Mouse (Mus musculus): ENCODE results near the gene E030025P04Rik.

Gene E030025P04Rik

DNA sequence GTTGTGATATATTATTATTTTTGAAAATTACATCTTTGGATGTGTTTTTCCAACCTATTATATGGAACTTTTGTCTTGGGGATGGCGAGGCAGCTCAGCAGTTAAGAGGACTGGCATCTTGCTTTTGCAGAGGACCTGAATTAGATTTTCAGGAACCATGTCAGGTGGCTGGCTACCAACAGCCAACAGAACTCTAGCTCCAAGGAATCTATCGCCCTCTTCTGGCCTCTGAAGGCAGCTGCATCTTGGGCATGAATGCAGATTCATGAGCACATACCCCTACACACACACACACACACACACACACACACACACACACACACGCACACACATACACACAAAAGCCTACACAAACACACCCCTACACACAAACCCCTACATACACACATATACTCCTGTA, 19.9 kb downstream of the E030025P04Rik start:
- DNase-seq (ENCODE audit: low read depth, low spot score): no peak
- Histone ChIP-seq H3K27me3 (ENCODE audit: control insufficient read depth, insufficient read depth, low read length, poor library complexity, severe bottlenecking) (no peaks in the 10 kb centered on the region), H3K36me3 (ENCODE audit: control insufficient read depth, insufficient read depth, low read length, poor library complexity, severe bottlenecking) (no peaks in the 10 kb centered on the region)

DNA sequence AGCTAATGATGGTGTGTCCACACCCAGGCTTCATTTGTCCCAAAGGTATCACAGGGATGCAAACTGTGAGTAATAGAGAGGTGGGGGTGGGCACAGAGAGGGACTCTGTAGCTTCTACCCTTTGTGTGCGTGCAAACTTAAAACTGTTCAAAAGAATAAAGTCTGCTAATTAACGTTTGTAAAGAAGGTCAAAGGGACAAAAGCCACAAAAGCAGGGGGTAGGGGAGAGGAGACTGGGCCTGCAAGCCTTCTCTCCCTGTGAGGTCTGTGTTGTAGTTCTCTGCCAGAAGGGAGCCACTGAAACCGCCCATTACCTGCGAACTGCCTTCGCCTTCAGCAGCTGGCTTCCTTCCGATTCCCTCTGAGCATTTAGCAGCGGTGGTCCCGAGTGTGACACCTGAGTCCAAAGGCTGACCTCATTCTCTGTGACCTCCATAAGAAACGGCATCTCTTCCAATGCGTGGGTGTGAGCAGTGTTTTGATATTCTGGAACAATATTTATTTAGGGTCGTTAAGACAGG, 34.3 kb downstream of the E030025P04Rik start:
- DNase-seq (ENCODE audit: low read depth, low spot score): no peak
- no peaks in the 10 kb centered on the region for H3K36me3 ChIP-seq (ENCODE audit: control insufficient read depth, insufficient read depth, low read length, poor library complexity, severe bottlenecking)
- no peaks in the 10 kb centered on the region for H3K27me3 ChIP-seq (ENCODE audit: control insufficient read depth, insufficient read depth, low read length, poor library complexity, severe bottlenecking)

DNA sequence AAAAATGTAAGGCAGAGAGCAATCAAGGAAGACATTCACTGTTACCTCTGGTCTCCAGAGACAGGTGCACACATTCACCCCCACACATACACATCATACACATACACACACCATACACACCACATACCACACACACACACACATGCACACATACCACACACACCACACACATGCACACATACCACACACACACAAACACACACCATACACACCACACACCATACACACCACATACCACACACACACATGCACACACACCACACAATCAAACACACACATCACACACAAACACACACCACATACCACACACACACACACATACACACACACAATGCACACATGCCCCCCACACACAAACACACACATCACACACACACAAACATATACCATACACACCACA, 35.1 kb downstream of the E030025P04Rik start:
- Histone ChIP-seq H3K36me3 (ENCODE audit: control insufficient read depth, insufficient read depth, low read length, poor library complexity, severe bottlenecking) (no peaks in the 10 kb centered on the region), H3K27me3 (ENCODE audit: control insufficient read depth, insufficient read depth, low read length, poor library complexity, severe bottlenecking) (no peaks in the 10 kb centered on the region)
- no peak for DNase-seq (ENCODE audit: low read depth, low spot score)

DNA sequence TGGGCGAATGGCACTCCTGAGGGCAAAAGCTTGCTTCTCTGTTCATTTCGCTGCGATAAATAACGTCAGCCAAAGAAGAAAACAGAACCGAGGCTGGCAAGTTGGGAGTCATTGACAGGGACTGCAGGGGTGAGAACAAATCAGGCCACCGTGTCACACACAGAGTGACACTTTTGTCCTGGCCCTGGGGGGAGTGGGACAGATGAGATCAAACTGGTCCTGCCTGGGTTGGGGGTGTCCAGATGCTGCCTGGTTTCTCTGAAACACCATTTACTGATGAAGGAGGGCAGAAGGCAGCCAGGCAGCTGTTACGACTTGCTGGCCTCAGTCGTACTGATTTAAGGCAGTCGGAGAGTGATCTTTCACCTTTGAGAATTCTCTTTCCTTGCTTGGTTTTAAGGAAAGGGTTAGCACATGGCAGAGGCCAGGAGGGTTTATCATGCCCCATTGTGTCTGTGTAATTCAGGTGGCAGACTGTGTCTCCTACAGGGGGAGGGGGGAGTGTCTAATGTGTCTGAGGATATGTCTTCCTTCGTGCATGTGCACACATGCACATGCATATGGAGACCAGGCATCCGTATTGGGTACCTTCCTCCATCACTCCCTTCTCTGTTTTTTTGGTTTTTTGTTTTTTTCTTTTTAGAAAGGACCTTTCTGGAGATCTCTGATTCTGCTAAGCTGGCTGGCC, 36.5 kb downstream of the E030025P04Rik start:
- H3K36me3 ChIP-seq (ENCODE audit: control insufficient read depth, insufficient read depth, low read length, poor library complexity, severe bottlenecking): no peaks in the 10 kb centered on the region
- DNase-seq (ENCODE audit: low read depth, low spot score): no peak
- H3K27me3 ChIP-seq (ENCODE audit: control insufficient read depth, insufficient read depth, low read length, poor library complexity, severe bottlenecking): no peaks in the 10 kb centered on the region

DNA sequence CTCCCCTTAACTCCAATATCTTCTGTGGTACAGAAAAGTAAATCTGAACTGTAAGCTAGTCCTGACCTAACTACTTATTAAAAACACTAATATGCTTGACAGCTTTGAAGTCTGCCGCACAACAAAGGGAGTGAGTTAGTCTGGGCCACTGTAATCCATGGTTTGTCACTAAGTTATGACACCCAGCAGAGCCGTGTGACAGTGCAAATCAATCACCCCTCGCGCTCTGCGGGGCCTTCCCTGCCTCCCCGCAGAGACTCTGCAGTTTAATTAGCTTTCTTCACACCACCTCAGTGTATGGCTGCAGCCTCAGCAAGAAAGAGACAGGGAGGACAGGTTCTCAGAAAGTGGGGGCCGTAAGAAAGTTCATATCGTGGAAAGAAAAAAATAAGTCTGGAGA, 37.4 kb downstream of the E030025P04Rik start:
- Histone ChIP-seq H3K36me3 (ENCODE audit: control insufficient read depth, insufficient read depth, low read length, poor library complexity, severe bottlenecking) (no peaks in the 10 kb centered on the region), H3K27me3 (ENCODE audit: control insufficient read depth, insufficient read depth, low read length, poor library complexity, severe bottlenecking) (no peaks in the 10 kb centered on the region)
- DNase-seq (ENCODE audit: low read depth, low spot score): no peak

DNA sequence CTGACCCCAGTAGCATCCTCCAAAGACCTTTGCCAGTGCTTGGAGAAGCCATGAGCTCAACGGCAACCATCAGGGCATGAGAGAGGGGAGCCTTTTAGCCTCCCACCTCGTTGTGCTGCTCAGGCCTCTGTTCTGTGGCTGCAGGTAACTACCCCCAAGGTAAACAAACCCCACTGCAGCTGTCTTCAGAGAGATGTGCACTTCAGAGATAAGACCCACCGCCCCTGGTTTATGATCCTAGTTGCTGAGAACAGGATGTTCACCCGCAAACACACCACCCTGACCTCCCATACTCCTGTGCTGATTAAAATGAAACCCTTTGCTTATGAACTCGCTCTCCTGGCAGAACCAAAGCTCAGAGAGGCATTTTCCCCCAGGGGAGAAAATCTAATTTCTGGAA, 38.0 kb downstream of the E030025P04Rik start:
- no peak for DNase-seq (ENCODE audit: low read depth, low spot score)
- Histone ChIP-seq H3K27me3 (ENCODE audit: control insufficient read depth, insufficient read depth, low read length, poor library complexity, severe bottlenecking) (no peaks in the 10 kb centered on the region), H3K36me3 (ENCODE audit: control insufficient read depth, insufficient read depth, low read length, poor library complexity, severe bottlenecking) (no peaks in the 10 kb centered on the region)

DNA sequence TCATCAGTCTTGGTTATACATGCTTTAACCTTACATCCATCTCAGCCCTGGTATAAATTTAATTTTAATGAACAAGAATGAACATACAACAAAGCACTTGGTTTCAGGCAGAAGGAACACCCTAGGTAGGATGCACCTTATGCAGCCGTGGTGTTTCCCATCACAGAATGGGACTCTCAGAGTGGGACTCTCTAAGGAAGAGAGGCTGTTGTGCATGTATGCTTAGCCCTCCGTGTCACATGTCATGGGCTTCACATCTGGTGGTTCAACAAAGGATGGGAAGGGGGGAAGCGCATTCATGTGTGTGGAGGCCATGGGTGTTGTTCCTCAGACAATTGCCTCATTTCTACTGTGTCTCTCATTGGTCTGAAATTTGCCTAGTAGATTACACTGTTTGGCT, 40.8 kb downstream of the E030025P04Rik start:
- Histone ChIP-seq H3K36me3 (ENCODE audit: control insufficient read depth, insufficient read depth, low read length, poor library complexity, severe bottlenecking) (no peaks in the 10 kb centered on the region), H3K27me3 (ENCODE audit: control insufficient read depth, insufficient read depth, low read length, poor library complexity, severe bottlenecking) (no peaks in the 10 kb centered on the region)
- no peak for DNase-seq (ENCODE audit: low read depth, low spot score)

DNA sequence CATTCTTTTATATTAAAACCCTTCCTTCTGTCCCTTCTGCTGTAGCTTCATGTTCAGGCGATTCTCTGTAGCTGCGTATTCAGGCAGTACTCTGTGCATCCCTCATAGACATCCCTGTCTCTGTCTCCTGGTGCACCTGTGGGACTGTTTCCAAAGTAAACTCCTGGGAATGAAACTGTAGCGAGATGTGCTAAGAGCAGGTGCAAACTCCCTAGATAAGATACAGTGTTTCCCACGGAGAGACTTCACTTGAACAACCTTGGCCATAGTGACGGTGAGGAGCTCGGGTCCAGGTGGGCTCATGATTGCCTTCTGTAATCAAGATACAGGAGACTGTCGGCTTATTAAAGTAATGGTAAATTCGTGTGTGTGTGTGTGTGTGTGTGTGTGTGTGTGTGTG, 41.5 kb downstream of the E030025P04Rik start:
- no peaks in the 10 kb centered on the region for H3K36me3 ChIP-seq (ENCODE audit: control insufficient read depth, insufficient read depth, low read length, poor library complexity, severe bottlenecking)
- no peaks in the 10 kb centered on the region for H3K27me3 ChIP-seq (ENCODE audit: control insufficient read depth, insufficient read depth, low read length, poor library complexity, severe bottlenecking)
- no peak for DNase-seq (ENCODE audit: low read depth, low spot score)

DNA sequence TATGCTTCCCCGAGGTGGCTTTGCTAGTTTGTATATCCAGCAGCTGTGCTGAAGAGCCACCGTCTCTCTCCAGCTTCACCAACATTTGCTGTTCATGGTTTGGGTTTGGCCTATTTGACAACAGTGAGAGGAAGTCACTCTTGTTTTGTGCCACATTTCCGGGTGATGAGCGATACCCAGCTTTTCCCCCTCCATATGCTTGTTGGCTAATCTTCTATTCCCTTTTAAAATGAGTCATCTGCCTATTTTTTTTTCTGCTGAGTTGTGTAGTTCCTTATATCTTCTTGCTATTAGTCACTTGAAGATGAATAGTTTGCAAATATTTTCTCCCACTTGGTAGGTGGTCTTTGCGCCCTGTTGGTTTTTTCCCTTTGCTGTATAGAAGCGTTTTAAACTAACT, 43.9 kb downstream of the E030025P04Rik start:
- Histone ChIP-seq H3K36me3 (ENCODE audit: control insufficient read depth, insufficient read depth, low read length, poor library complexity, severe bottlenecking) (no peaks in the 10 kb centered on the region), H3K27me3 (ENCODE audit: control insufficient read depth, insufficient read depth, low read length, poor library complexity, severe bottlenecking) (no peaks in the 10 kb centered on the region)
- no peak for DNase-seq (ENCODE audit: low read depth, low spot score)

DNA sequence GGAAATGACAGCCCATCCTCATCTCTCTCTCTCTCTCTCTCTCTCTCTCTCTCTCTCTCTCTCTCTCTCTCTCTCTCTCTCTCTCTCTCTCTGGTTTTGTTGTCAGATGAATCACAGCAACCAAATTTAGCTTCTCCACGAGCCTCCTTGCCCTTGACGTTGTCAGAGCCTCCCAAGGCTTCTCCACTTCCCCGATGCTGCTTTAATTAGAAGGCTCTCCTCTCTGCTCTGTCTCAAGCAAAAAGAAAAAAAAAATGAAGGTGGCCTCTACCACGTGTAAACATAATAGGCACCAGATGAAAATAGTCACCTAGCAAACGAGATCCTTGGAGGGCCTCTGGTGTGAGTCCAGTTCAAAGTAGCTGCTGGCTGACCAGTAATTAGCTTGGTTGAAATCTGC, 52.3 kb downstream of the E030025P04Rik start:
- Histone ChIP-seq H3K36me3 (ENCODE audit: control insufficient read depth, insufficient read depth, low read length, poor library complexity, severe bottlenecking) (no peaks in the 10 kb centered on the region), H3K27me3 (ENCODE audit: control insufficient read depth, insufficient read depth, low read length, poor library complexity, severe bottlenecking) (no peaks in the 10 kb centered on the region)
- no peak for DNase-seq (ENCODE audit: low read depth, low spot score)

Measured in splenic B cell, adult 2 months (primary cell).